31 mouse cellular contexts compared by ENCODE assay signal in genomic region chr2:25596765-25597510, GRCm38 (mm10). TPM values are rescaled to one million over a fixed set of nuclear protein-coding genes. Genes with fewer than 3 reads are reported as not detected.
"Had no signal": no experiment of that assay in that cellular context is flagged by ENCODE, and none has a peak within 500 bp of the region (broad histone marks: within the 10 kb centered on the region; RNA-seq: fewer than 3 reads in every experiment).

No protein-coding gene starts in this region.

- H3K4me3 ChIP-seq: left cerebral cortex, adult 2 months; limb, embryonic 12.5 days; limb, embryonic 15.5 days; liver, embryonic 12.5 days; liver, embryonic 13.5 days; liver, embryonic 15.5 days; lung, embryonic 15.5 days; megakaryocyte, embryonic 14.5 days; midbrain, embryonic 10.5 days; midbrain, embryonic 12.5 days; midbrain, embryonic 13.5 days; midbrain, embryonic 15.5 days; neural tube, embryonic 12.5 days; neural tube, embryonic 13.5 days had no signal

- H3K4me2 ChIP-seq: limb, embryonic 12.5 days; limb, embryonic 15.5 days; liver, embryonic 11.5 days; liver, embryonic 12.5 days; liver, embryonic 13.5 days; liver, embryonic 15.5 days; lung, embryonic 14.5 days; lung, embryonic 15.5 days; midbrain, embryonic 11.5 days; midbrain, embryonic 12.5 days; midbrain, embryonic 13.5 days; midbrain, embryonic 15.5 days; neural tube, embryonic 12.5 days; neural tube, embryonic 13.5 days had no signal

- H3K9me3 ChIP-seq: limb, embryonic 12.5 days; limb, embryonic 15.5 days; liver, embryonic 12.5 days; liver, embryonic 13.5 days; liver, embryonic 15.5 days; lung, embryonic 15.5 days; megakaryocyte, embryonic 14.5 days; midbrain, embryonic 10.5 days; midbrain, embryonic 12.5 days; midbrain, embryonic 13.5 days; midbrain, embryonic 15.5 days; neural tube, embryonic 12.5 days; neural tube, embryonic 13.5 days had no signal

- DNase-seq: left cerebral cortex, postnatal 4 days; liver; liver, embryonic 13.5 days; liver, postnatal 0 days; lung, adult 18-20 months; lung, adult 2 months; lung, embryonic 14.5 days; lung, postnatal 10 days; lung, postnatal 14 days; lung, postnatal 36 days; lung, postnatal 4 days; midbrain, embryonic 14.5 days had no signal

- H3K27ac ChIP-seq: left cerebral cortex, adult 2 months; limb, embryonic 12.5 days; limb, embryonic 15.5 days; liver, embryonic 12.5 days; liver, embryonic 13.5 days; liver, embryonic 14.5 days; liver, embryonic 15.5 days; lung, embryonic 15.5 days; macrophage; midbrain, embryonic 10.5 days; midbrain, embryonic 12.5 days; midbrain, embryonic 13.5 days; midbrain, embryonic 15.5 days; neural tube, embryonic 12.5 days; neural tube, embryonic 13.5 days had no signal

- H3K27me3 ChIP-seq: limb, embryonic 12.5 days; limb, embryonic 15.5 days; liver, embryonic 12.5 days; liver, embryonic 13.5 days; liver, embryonic 15.5 days; lung, embryonic 15.5 days; megakaryocyte, embryonic 14.5 days; midbrain, embryonic 12.5 days; midbrain, embryonic 13.5 days; midbrain, embryonic 15.5 days; neural tube, embryonic 12.5 days; neural tube, embryonic 13.5 days had no signal

- ATAC-seq: liver, embryonic 12.5 days; liver, postnatal 0 days; lung, postnatal 0 days; midbrain, embryonic 13.5 days; midbrain, embryonic 15.5 days; midbrain, embryonic 16.5 days had no signal

- H3K4me1 ChIP-seq: limb, embryonic 12.5 days; limb, embryonic 15.5 days; lung, embryonic 15.5 days; midbrain, embryonic 10.5 days; midbrain, embryonic 12.5 days; midbrain, embryonic 13.5 days; midbrain, embryonic 15.5 days; neural tube, embryonic 12.5 days; neural tube, embryonic 13.5 days had no signal

- H3K9ac ChIP-seq: limb, embryonic 12.5 days; limb, embryonic 15.5 days; liver, embryonic 12.5 days; liver, embryonic 13.5 days; liver, embryonic 14.5 days; liver, embryonic 15.5 days; liver, postnatal 0 days; lung, embryonic 14.5 days; lung, embryonic 15.5 days; midbrain, embryonic 12.5 days; midbrain, embryonic 13.5 days; midbrain, embryonic 15.5 days; neural tube, embryonic 12.5 days; neural tube, embryonic 13.5 days had no signal

RNA-seq across cellular contexts. Expression of gene Ajm1, which starts 15.4 kb away (rescaled TPM):
- polyA plus RNA-seq: liver, embryonic 11.5 days; liver, embryonic 12.5 days; liver, embryonic 13.5 days; liver, embryonic 15.5 days; liver, postnatal 0 days; lung, embryonic 14.5 days; lung, postnatal 0 days had no signal

RNA-seq across cellular contexts. Expression of gene Ccdc183, which starts 20.5 kb away (rescaled TPM):
- polyA plus RNA-seq: lung, adult 2 months; macrophage had no signal
